Mouse (Mus musculus) heart, postnatal 14 days (tissue): ENCODE measurements around the gene Ppox. TPM values are rescaled to one million over a fixed set of nuclear protein-coding genes. Genes with fewer than 3 reads are reported as not detected.

ENCODE experiments used
- DNase-seq, 2 experiments: peaks; one replicate each; pipeline ENCODE4 v3.0.0; 2021 to 2022
- intact Hi-C: fragments of 180-260 bp; cut with DNase I; formaldehyde crosslinking; loops from one replicate; pipeline ENCODE4 v1.15.1; 2025
- total RNA-seq, 2 experiments: library from RNA; stranded (reverse); gene quantifications; 2 replicates each; pipeline ENCODE4 v1.2.3; 2021

The Ppox gene
- total RNA-seq, 2 experiments from 2014 or later = 16.4 to 21.3 TPM

GRCm38 (mm10) chr1:171271196-171271595 lies 9.8 kb downstream of the Ppox start:
- intact Hi-C loops = no loop called here
- no peak for DNase-seq

- intact Hi-C loops = no loop called here
- DNase-seq = no peak
Observed at GRCm38 (mm10) chr1:171270573-171270900, 10.4 kb downstream of the Ppox start.

GRCm38 (mm10) chr1:171269848-171270572 lies 11.0 kb downstream of the Ppox start, which contains the start of gene B4galt3:
B4galt3 (plus strand) TSS chr1:171270328.
- DNase-seq = peak; percentile 95 to 98
- intact Hi-C loops = no loop called here

GRCm38 (mm10) chr1:171268341-171268740 lies 12.6 kb downstream of the Ppox start:
- intact Hi-C loops = no loop called here

GRCm38 (mm10) chr1:171265971-171266744 lies 14.8 kb downstream of the Ppox start:
- intact Hi-C loops = no loop called here
- DNase-seq = no peak

More at GRCm38 (mm10) chr1:171268341-171268740, 12.6 kb downstream of the Ppox start:
- DNase-seq = no peak

GRCm38 (mm10) chr1:171263666-171264461 lies 17.1 kb downstream of the Ppox start:
- intact Hi-C loops = no loop called here
- DNase-seq = no peak

- intact Hi-C loops = no loop called here
- DNase-seq = peak in 1 of 2 experiments; percentile 60
Observed at GRCm38 (mm10) chr1:171263185-171263611, 17.8 kb downstream of the Ppox start.

- intact Hi-C loops = no loop called here
- DNase-seq = peak; percentile 68 to 82
Observed at GRCm38 (mm10) chr1:171262594-171263130, 18.3 kb downstream of the Ppox start.

- intact Hi-C loops = no loop called here
- DNase-seq = no peak
Observed at GRCm38 (mm10) chr1:171260316-171260715, 20.7 kb downstream of the Ppox start.

GRCm38 (mm10) chr1:171258921-171259320 lies 22.1 kb downstream of the Ppox start:
- intact Hi-C loops = no loop called here

GRCm38 (mm10) chr1:171257781-171258180 lies 23.2 kb downstream of the Ppox start:
- DNase-seq = no peak
- intact Hi-C loops = loop anchor here (2.0 kb wide), 2 partner anchors 35 to 139 kb away; partner anchors contain the start of gene Tomm40l

More at GRCm38 (mm10) chr1:171258921-171259320, 22.1 kb downstream of the Ppox start:
- DNase-seq = no peak

- intact Hi-C loops = loop anchor here (2.0 kb wide), 2 partner anchors 34 to 138 kb away; partner anchors contain the start of gene Tomm40l
- peak; percentile 66 to 79 for DNase-seq
Observed at GRCm38 (mm10) chr1:171256937-171257548, 23.9 kb downstream of the Ppox start.

GRCm38 (mm10) chr1:171256095-171256818 lies 24.7 kb downstream of the Ppox start:
- intact Hi-C loops = loop anchor here (2.0 kb wide), 2 partner anchors 33 to 137 kb away; partner anchors contain the start of gene Tomm40l
- no peak for DNase-seq

- no peak for DNase-seq
- intact Hi-C loops = no loop called here
Observed at GRCm38 (mm10) chr1:171252415-171252814, 28.6 kb downstream of the Ppox start.

- intact Hi-C loops = no loop called here
- peak; percentile 53 to 60 for DNase-seq
Observed at GRCm38 (mm10) chr1:171251594-171252324, 29.2 kb downstream of the Ppox start.

GRCm38 (mm10) chr1:171250680-171251593 lies 30.0 kb downstream of the Ppox start, which contains the start of gene Ndufs2:
Ndufs2 (minus strand) TSS chr1:171251388.
- peak; percentile 42 to 44 for DNase-seq
- intact Hi-C loops = no loop called here

- peak; percentile 63 to 72 for DNase-seq
- intact Hi-C loops = no loop called here
Observed at GRCm38 (mm10) chr1:171249913-171250600, 30.9 kb downstream of the Ppox start, which contains the start of gene Adamts4. Adamts4 (plus strand) TSS chr1:171250421.
